Mouse (Mus musculus): ENCODE data around the gene Vps26b. TPM values are rescaled to one million over a fixed set of nuclear protein-coding genes. Genes with fewer than 3 reads are reported as not detected.

The Vps26b gene
- polyA plus RNA-seq, 1 experiment from 2014 or later = 22.2 TPM

GRCm38 (mm10) chr9:26985668-26986277 is 44.1 kb downstream of the Vps26b start:
- Histone ChIP-seq H3K36me3 (ENCODE audit: control insufficient read depth, insufficient read depth) (peaks cover 42% of the 10 kb centered on the region), H3K4me1 (replicated peaks; ENCODE audit: control insufficient read depth, insufficient read depth, low read length) (no peaks in the 10 kb centered on the region), H3K9ac (ENCODE audit: low read depth, low read length) (no peak overlapping the region), H3K4me3 (ENCODE audit: low read depth, low read length) (no peak overlapping the region), H3K27ac (ENCODE audit: low read depth, low read length) (no peak overlapping the region), H3K4me2 (replicated peaks; ENCODE audit: low read depth) (no peak overlapping the region), H3K27me3 (replicated peaks; ENCODE audit: control insufficient read depth, insufficient read depth, low read length) (no peaks in the 10 kb centered on the region), H3K9me3 (ENCODE audit: control insufficient read depth) (no peaks in the 10 kb centered on the region)
- ATAC-seq = no peak
- 83% methylated on average over 6 of the region's 6 CpGs for WGBS
- TF ChIP-seq CTCF (IDR thresholded peaks at IDR 0.05; ENCODE audit: low read depth) = no peak

- H3K9ac ChIP-seq (ENCODE audit: low read depth, low read length) = no peak overlapping the region
- WGBS = 93% methylated on average over 2 of the region's 2 CpGs
- no peak for ATAC-seq
- H3K27ac ChIP-seq (ENCODE audit: low read depth, low read length) = no peak overlapping the region
- no peak for TF ChIP-seq CTCF (IDR thresholded peaks at IDR 0.05; ENCODE audit: low read depth)
- H3K9me3 ChIP-seq (ENCODE audit: control insufficient read depth) = no peaks in the 10 kb centered on the region
- H3K36me3 ChIP-seq (ENCODE audit: control insufficient read depth, insufficient read depth) = peaks cover 40% of the 10 kb centered on the region
- no peaks in the 10 kb centered on the region for H3K4me1 ChIP-seq (replicated peaks; ENCODE audit: control insufficient read depth, insufficient read depth, low read length)
- no peak overlapping the region for H3K4me3 ChIP-seq (ENCODE audit: low read depth, low read length)
- H3K4me2 ChIP-seq (replicated peaks; ENCODE audit: low read depth) = no peak overlapping the region
- no peaks in the 10 kb centered on the region for H3K27me3 ChIP-seq (replicated peaks; ENCODE audit: control insufficient read depth, insufficient read depth, low read length)
These were observed 44.7 kb downstream of the Vps26b start for GRCm38 (mm10) chr9:26985090-26985613.

GRCm38 (mm10) chr9:26978776-26979175 is 51.1 kb downstream of the Vps26b start:
- ATAC-seq = no peak
- Histone ChIP-seq H3K27ac (ENCODE audit: low read depth, low read length) (no peak overlapping the region), H3K27me3 (replicated peaks; ENCODE audit: control insufficient read depth, insufficient read depth, low read length) (no peaks in the 10 kb centered on the region), H3K9me3 (ENCODE audit: control insufficient read depth) (no peaks in the 10 kb centered on the region), H3K36me3 (ENCODE audit: control insufficient read depth, insufficient read depth) (peaks cover 54% of the 10 kb centered on the region), H3K4me1 (replicated peaks; ENCODE audit: control insufficient read depth, insufficient read depth, low read length) (no peaks in the 10 kb centered on the region), H3K4me3 (ENCODE audit: low read depth, low read length) (no peak overlapping the region), H3K4me2 (replicated peaks; ENCODE audit: low read depth) (no peak overlapping the region), H3K9ac (ENCODE audit: low read depth, low read length) (no peak overlapping the region)
- WGBS = 97% methylated on average over 3 of the region's 3 CpGs
- TF ChIP-seq CTCF (IDR thresholded peaks at IDR 0.05; ENCODE audit: low read depth) = no peak

GRCm38 (mm10) chr9:26977754-26978153 is 52.1 kb downstream of the Vps26b start:
- TF ChIP-seq CTCF (IDR thresholded peaks at IDR 0.05; ENCODE audit: low read depth) = no peak

More at GRCm38 (mm10) chr9:26977754-26978153, 52.1 kb downstream of the Vps26b start:
- H3K27me3 ChIP-seq (replicated peaks; ENCODE audit: control insufficient read depth, insufficient read depth, low read length) = no peaks in the 10 kb centered on the region
- no peak overlapping the region for H3K27ac ChIP-seq (ENCODE audit: low read depth, low read length)
- WGBS = 91% methylated on average over 9 of the region's 9 CpGs
- H3K4me2 ChIP-seq (replicated peaks; ENCODE audit: low read depth) = no peak overlapping the region
- no peaks in the 10 kb centered on the region for H3K9me3 ChIP-seq (ENCODE audit: control insufficient read depth)
- no peak for ATAC-seq
- H3K36me3 ChIP-seq (ENCODE audit: control insufficient read depth, insufficient read depth) = peaks cover 58% of the 10 kb centered on the region
- no peak overlapping the region for H3K9ac ChIP-seq (ENCODE audit: low read depth, low read length)
- H3K4me3 ChIP-seq (ENCODE audit: low read depth, low read length) = no peak overlapping the region
- no peaks in the 10 kb centered on the region for H3K4me1 ChIP-seq (replicated peaks; ENCODE audit: control insufficient read depth, insufficient read depth, low read length)

Other genes with a start within 250 kb of the Vps26b start
- 0.34 and 0.50 TPM in 2 replicates for gene Glb1l2, start 223.6 kb downstream of the Vps26b start, polyA plus RNA-seq (2015; fragmentation: Nextera tagmentation; extraction: Ambion mirVana)
- not detected in 2 replicates for gene Glb1l3, start 169.2 kb downstream of the Vps26b start, polyA plus RNA-seq (2015; fragmentation: Nextera tagmentation; extraction: Ambion mirVana)
- not detected in 2 replicates for gene Gm1110, start 107.0 kb downstream of the Vps26b start, polyA plus RNA-seq (2015; fragmentation: Nextera tagmentation; extraction: Ambion mirVana)
- gene Acad8, start 30.5 kb downstream of the Vps26b start, polyA plus RNA-seq (2015; fragmentation: Nextera tagmentation; extraction: Ambion mirVana) = 19.0 and 22.2 TPM in 2 replicates
- gene Thyn1, start 30.4 kb downstream of the Vps26b start, polyA plus RNA-seq (2015; fragmentation: Nextera tagmentation; extraction: Ambion mirVana) = 59.7 and 62.7 TPM in 2 replicates
- gene Ncapd3, start 110 bp upstream of the Vps26b start, polyA plus RNA-seq (2015; fragmentation: Nextera tagmentation; extraction: Ambion mirVana) = 9.0 and 10.8 TPM in 2 replicates
- gene Jam3, start 125.4 kb upstream of the Vps26b start, polyA plus RNA-seq (2015; fragmentation: Nextera tagmentation; extraction: Ambion mirVana) = 17.8 and 20.3 TPM in 2 replicates